Mouse (Mus musculus): ENCODE measurements around the gene Hsd17b12.

Hsd17b12 gene

GRCm38 (mm10) chr2:94069482-94069881 is 88.3 kb downstream of the Hsd17b12 start:
- CTCF ChIA-PET, result interaction anchor here (0.6 kb wide), 1 partner anchor 40 kb away, joined by 3 read pairs; no protein-coding TSS in a partner anchor

- CTCF ChIA-PET, result no interaction called here
These were observed 91.1 kb downstream of the Hsd17b12 start for GRCm38 (mm10) chr2:94066540-94067135.

GRCm38 (mm10) chr2:94066120-94066519 is 91.6 kb downstream of the Hsd17b12 start:
- CTCF ChIA-PET, result no interaction called here

GRCm38 (mm10) chr2:94062791-94063190 is 95.0 kb downstream of the Hsd17b12 start:
- CTCF ChIA-PET, result no interaction called here

- CTCF ChIA-PET, result no interaction called here
These were observed 98.3 kb downstream of the Hsd17b12 start for GRCm38 (mm10) chr2:94059459-94059858.

GRCm38 (mm10) chr2:94054813-94055212 is 103.0 kb downstream of the Hsd17b12 start:
- CTCF ChIA-PET, result interaction anchor here (0.6 to 0.8 kb wide), 2 partner anchors 191 to 236 kb away, joined by 3 read pairs; no protein-coding TSS in a partner anchor

- CTCF ChIA-PET, result no interaction called here
These were observed 105.8 kb downstream of the Hsd17b12 start for GRCm38 (mm10) chr2:94051952-94052351.

- CTCF ChIA-PET, result no interaction called here
These were observed 106.9 kb downstream of the Hsd17b12 start for GRCm38 (mm10) chr2:94050901-94051300.

- CTCF ChIA-PET, result no interaction called here
These were observed 108.1 kb downstream of the Hsd17b12 start for GRCm38 (mm10) chr2:94049471-94050176.

GRCm38 (mm10) chr2:94048733-94049470 is 108.9 kb downstream of the Hsd17b12 start:
- CTCF ChIA-PET, result no interaction called here

GRCm38 (mm10) chr2:94048271-94048670 is 109.5 kb downstream of the Hsd17b12 start:
- CTCF ChIA-PET, result no interaction called here

GRCm38 (mm10) chr2:94045411-94046090 is 112.2 kb downstream of the Hsd17b12 start:
- CTCF ChIA-PET, result no interaction called here

GRCm38 (mm10) chr2:94044174-94044573 is 113.6 kb downstream of the Hsd17b12 start:
- CTCF ChIA-PET, result no interaction called here

- CTCF ChIA-PET, result no interaction called here
These were observed 114.1 kb downstream of the Hsd17b12 start for GRCm38 (mm10) chr2:94043662-94044061.

GRCm38 (mm10) chr2:94042461-94042860 is 115.3 kb downstream of the Hsd17b12 start:
- CTCF ChIA-PET, result no interaction called here

GRCm38 (mm10) chr2:94040391-94041125 is 117.2 kb downstream of the Hsd17b12 start:
- CTCF ChIA-PET, result no interaction called here

- CTCF ChIA-PET, result no interaction called here
These were observed 122.1 kb downstream of the Hsd17b12 start for GRCm38 (mm10) chr2:94035428-94036331.

GRCm38 (mm10) chr2:94030602-94031001 is 127.2 kb downstream of the Hsd17b12 start:
- CTCF ChIA-PET, result no interaction called here

GRCm38 (mm10) chr2:94024637-94025036 is 133.1 kb downstream of the Hsd17b12 start:
- CTCF ChIA-PET, result no interaction called here

All from spleen, embryonic (tissue).